Mouse (Mus musculus): ENCODE results near the gene Tbc1d2.

Gene Tbc1d2

DNA sequence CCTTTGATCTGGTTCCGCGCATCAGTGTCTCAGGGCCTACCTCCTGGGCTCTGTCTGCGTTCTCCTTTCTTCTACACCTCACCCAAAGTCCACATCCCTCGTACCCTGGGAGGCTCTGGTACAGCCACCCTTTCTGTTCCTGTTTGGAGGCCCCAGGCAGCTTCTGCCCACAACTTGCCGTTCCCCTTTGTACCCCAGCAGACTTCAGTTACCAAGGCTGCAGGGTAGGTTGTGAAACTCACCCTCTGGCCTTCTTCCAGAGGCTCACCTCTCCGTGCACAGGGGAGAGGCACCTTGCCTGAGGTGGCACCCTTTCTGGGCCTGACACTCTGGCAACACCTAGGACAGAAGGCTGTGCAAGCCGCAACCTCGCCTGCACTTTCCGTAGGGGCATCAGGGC is 94.2 kb downstream of the Tbc1d2 start:
- peak; percentile 55 to 57 for DNase-seq (ENCODE audit: low spot score in 2 of 2)

All from spleen, postnatal 36 days (tissue).